Mouse (Mus musculus): ENCODE data around the gene Dlx5. TPM values are rescaled to one million over a fixed set of nuclear protein-coding genes. Genes with fewer than 3 reads are reported as not detected.
A peak's percentile ranks its signal among the peaks of the same experiment; 100 is the strongest.

Dlx5 gene
- polyA plus RNA-seq, 1 experiment from 2014 or later, result 41.3 TPM

- Histone ChIP-seq H3K36me3 (no peaks in the 10 kb centered on the region), H3K27me3 (peaks cover 91% of the 10 kb centered on the region), H3K9me3 (no peaks in the 10 kb centered on the region), H3K27ac (peak within 1 kb of the TSS; percentile 55; the same call in 1 of the 2 replicates), H3K4me3 (peak within 1 kb of the TSS; percentile 56), H3K4me2 (replicated peaks) (peak within 1 kb of the TSS; percentile 84), H3K9ac (peak within 1 kb of the TSS; percentile 72), H3K4me1 (peaks cover 31% of the 10 kb centered on the region)
- peak; percentile 68 for ATAC-seq (ENCODE audit: low FRiP score, low read depth)
- under 1% methylated on average over 46 of the region's 52 CpGs for WGBS
These were observed 18.6 kb downstream of the Dlx5 start, which contains the start of gene Dlx6 for GRCm38 (mm10) chr6:6863160-6863870. Dlx6 (plus strand) TSS chr6:6863334.

GRCm38 (mm10) chr6:6862611-6863010 is 19.3 kb downstream of the Dlx5 start:
- peak overlapping the region; percentile 48; the same call in 1 of the 2 replicates for H3K9ac ChIP-seq
- H3K4me1 ChIP-seq, result peaks cover 31% of the 10 kb centered on the region
- peak; percentile 79 for ATAC-seq (ENCODE audit: low FRiP score, low read depth)
- H3K4me2 ChIP-seq (replicated peaks), result peak overlapping the region; percentile 84
- H3K27ac ChIP-seq, result no peak overlapping the region
- peak overlapping the region; percentile 56 for H3K4me3 ChIP-seq
- no peaks in the 10 kb centered on the region for H3K9me3 ChIP-seq
- 0% methylated on average over 23 of the region's 23 CpGs for WGBS
- peaks cover 93% of the 10 kb centered on the region for H3K27me3 ChIP-seq
- no peaks in the 10 kb centered on the region for H3K36me3 ChIP-seq

- Histone ChIP-seq H3K4me2 (replicated peaks) (peak overlapping the region; percentile 84), H3K27ac (no peak overlapping the region), H3K36me3 (no peaks in the 10 kb centered on the region), H3K4me3 (peak overlapping the region; percentile 56; the same call in 1 of the 2 replicates), H3K27me3 (peaks cover 92% of the 10 kb centered on the region), H3K4me1 (peaks cover 31% of the 10 kb centered on the region), H3K9ac (no peak overlapping the region), H3K9me3 (no peaks in the 10 kb centered on the region)
- no peak for ATAC-seq (ENCODE audit: low FRiP score, low read depth)
- 4% methylated on average over 11 of the region's 11 CpGs for WGBS
These were observed 20.0 kb downstream of the Dlx5 start for GRCm38 (mm10) chr6:6861798-6862428.

- no peaks in the 10 kb centered on the region for H3K9me3 ChIP-seq
- peaks cover 33% of the 10 kb centered on the region for H3K4me1 ChIP-seq
- no peak for ATAC-seq (ENCODE audit: low FRiP score, low read depth)
- H3K9ac ChIP-seq, result no peak overlapping the region
- H3K27ac ChIP-seq, result no peak overlapping the region
- no peaks in the 10 kb centered on the region for H3K36me3 ChIP-seq
- 2% methylated on average over 21 of the region's 21 CpGs for WGBS
- peak overlapping the region; percentile 27 for H3K4me3 ChIP-seq
- peaks cover 92% of the 10 kb centered on the region for H3K27me3 ChIP-seq
- H3K4me2 ChIP-seq (replicated peaks), result peak overlapping the region; percentile 53
These were observed 20.6 kb downstream of the Dlx5 start for GRCm38 (mm10) chr6:6861086-6861797.

- H3K36me3 ChIP-seq, result no peaks in the 10 kb centered on the region
- WGBS, result under 1% methylated on average over 33 of the region's 33 CpGs
- peaks cover 90% of the 10 kb centered on the region for H3K27me3 ChIP-seq
- H3K9ac ChIP-seq, result no peak overlapping the region; the same call in 1 of the 2 replicates
- peak overlapping the region; percentile 27 for H3K4me3 ChIP-seq
- H3K27ac ChIP-seq, result no peak overlapping the region
- no peak for ATAC-seq (ENCODE audit: low FRiP score, low read depth)
- H3K9me3 ChIP-seq, result no peaks in the 10 kb centered on the region
- peaks cover 40% of the 10 kb centered on the region for H3K4me1 ChIP-seq
- H3K4me2 ChIP-seq (replicated peaks), result peak overlapping the region; percentile 53
These were observed 21.3 kb downstream of the Dlx5 start for GRCm38 (mm10) chr6:6860411-6861085.

GRCm38 (mm10) chr6:6859950-6860410 is 21.9 kb downstream of the Dlx5 start:
- 2% methylated on average over 21 of the region's 21 CpGs for WGBS
- no peak for ATAC-seq (ENCODE audit: low FRiP score, low read depth)
- Histone ChIP-seq H3K4me1 (peaks cover 46% of the 10 kb centered on the region), H3K27me3 (peaks cover 90% of the 10 kb centered on the region), H3K4me2 (replicated peaks) (peak overlapping the region; percentile 53), H3K36me3 (no peaks in the 10 kb centered on the region), H3K9ac (peak overlapping the region; percentile 25; the same call in 1 of the 2 replicates), H3K27ac (no peak overlapping the region), H3K9me3 (no peaks in the 10 kb centered on the region), H3K4me3 (peak overlapping the region; percentile 27)

GRCm38 (mm10) chr6:6859111-6859949 is 22.6 kb downstream of the Dlx5 start:
- WGBS, result 5% methylated on average over 19 of the region's 19 CpGs
- Histone ChIP-seq H3K4me1 (peaks cover 46% of the 10 kb centered on the region), H3K27ac (no peak overlapping the region), H3K27me3 (peaks cover 91% of the 10 kb centered on the region), H3K36me3 (no peaks in the 10 kb centered on the region), H3K9me3 (no peaks in the 10 kb centered on the region), H3K4me3 (peak overlapping the region; percentile 27), H3K4me2 (replicated peaks) (peak overlapping the region; percentile 53), H3K9ac (no peak overlapping the region)
- ATAC-seq (ENCODE audit: low FRiP score, low read depth), result no peak

- peaks cover 41% of the 10 kb centered on the region for H3K4me1 ChIP-seq
- H3K9ac ChIP-seq, result no peak overlapping the region
- no peak overlapping the region for H3K4me3 ChIP-seq
- peaks cover 91% of the 10 kb centered on the region for H3K27me3 ChIP-seq
- H3K27ac ChIP-seq, result no peak overlapping the region
- ATAC-seq (ENCODE audit: low FRiP score, low read depth), result no peak
- H3K9me3 ChIP-seq, result no peaks in the 10 kb centered on the region
- WGBS, result 9% methylated on average over 1 of the region's 1 CpGs
- no peaks in the 10 kb centered on the region for H3K36me3 ChIP-seq
- H3K4me2 ChIP-seq (replicated peaks), result no peak overlapping the region
These were observed 23.3 kb downstream of the Dlx5 start for GRCm38 (mm10) chr6:6858571-6858970.

- 13% methylated on average over 2 of the region's 2 CpGs for WGBS
- no peak for ATAC-seq (ENCODE audit: low FRiP score, low read depth)
These were observed 24.1 kb downstream of the Dlx5 start for GRCm38 (mm10) chr6:6857766-6858165.

GRCm38 (mm10) chr6:6856881-6857280 is 25.0 kb downstream of the Dlx5 start:
- WGBS, result 5% methylated on average over 4 of the region's 4 CpGs
- no peak overlapping the region for H3K27ac ChIP-seq
- H3K27me3 ChIP-seq, result peaks cover 92% of the 10 kb centered on the region
- no peak for ATAC-seq (ENCODE audit: low FRiP score, low read depth)
- H3K4me2 ChIP-seq (replicated peaks), result peak overlapping the region; percentile 47; the same call in 1 of the 2 replicates
- no peaks in the 10 kb centered on the region for H3K36me3 ChIP-seq
- H3K4me3 ChIP-seq, result no peak overlapping the region
- H3K4me1 ChIP-seq, result peaks cover 28% of the 10 kb centered on the region
- H3K9ac ChIP-seq, result no peak overlapping the region
- no peaks in the 10 kb centered on the region for H3K9me3 ChIP-seq

More at GRCm38 (mm10) chr6:6857766-6858165, 24.1 kb downstream of the Dlx5 start:
- no peaks in the 10 kb centered on the region for H3K9me3 ChIP-seq
- H3K4me1 ChIP-seq, result peaks cover 35% of the 10 kb centered on the region
- H3K27me3 ChIP-seq, result peaks cover 92% of the 10 kb centered on the region
- no peaks in the 10 kb centered on the region for H3K36me3 ChIP-seq
- H3K27ac ChIP-seq, result no peak overlapping the region
- no peak overlapping the region for H3K4me2 ChIP-seq (replicated peaks)
- no peak overlapping the region for H3K4me3 ChIP-seq
- H3K9ac ChIP-seq, result no peak overlapping the region

- ATAC-seq (ENCODE audit: low FRiP score, low read depth), result no peak
- under 1% methylated on average over 20 of the region's 20 CpGs for WGBS
- no peaks in the 10 kb centered on the region for H3K9me3 ChIP-seq
- peak overlapping the region; percentile 23 for H3K4me3 ChIP-seq
- peaks cover 28% of the 10 kb centered on the region for H3K4me1 ChIP-seq
- H3K36me3 ChIP-seq, result no peaks in the 10 kb centered on the region
- H3K9ac ChIP-seq, result no peak overlapping the region
- peak overlapping the region; percentile 47 for H3K4me2 ChIP-seq (replicated peaks)
- peaks cover 96% of the 10 kb centered on the region for H3K27me3 ChIP-seq
- H3K27ac ChIP-seq, result no peak overlapping the region
These were observed 25.6 kb downstream of the Dlx5 start for GRCm38 (mm10) chr6:6856316-6856715.

All from limb, embryonic 13.5 days (tissue).